Mouse (Mus musculus): Measurements from ENCODE around the gene Cyp4a12b.

DNA sequence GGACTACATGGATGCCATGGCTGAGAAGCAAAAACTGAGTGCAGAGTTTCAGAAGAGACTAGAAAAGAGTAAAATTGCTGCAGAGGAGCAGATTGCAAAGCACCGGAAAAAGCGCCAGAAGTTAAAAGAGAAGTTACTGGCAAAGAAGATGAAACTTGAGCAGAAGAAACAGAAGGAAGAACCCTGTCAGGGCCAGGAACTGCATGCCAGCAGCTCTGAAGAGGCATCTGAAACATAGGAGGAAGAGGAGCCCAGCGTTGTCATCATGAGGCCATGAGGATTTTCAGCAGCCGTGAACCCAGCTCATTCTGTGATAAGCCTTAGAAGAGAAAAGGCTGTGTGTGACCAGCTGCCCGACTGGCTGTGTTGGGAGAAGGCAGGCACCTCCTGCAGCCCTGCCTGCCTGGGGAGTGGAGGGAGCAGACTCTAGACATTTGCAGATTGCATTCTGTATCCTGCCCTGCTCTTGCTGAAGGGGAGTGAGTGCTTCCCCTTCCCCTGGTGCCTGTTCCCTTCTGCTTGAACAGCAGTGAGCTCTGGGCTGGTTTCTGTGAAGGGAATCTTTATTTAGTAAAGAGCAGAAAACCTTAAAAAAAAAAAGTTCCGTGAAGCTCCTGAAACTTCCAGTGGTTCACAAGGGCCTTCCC, 69.7 kb downstream of the Cyp4a12b start:
- TF ChIP-seq CTCF (IDR thresholded peaks at IDR 0.05; ENCODE audit: control insufficient read depth, insufficient read depth, low read length), result no peak
- no peak for TF ChIP-seq POLR2A (IDR thresholded peaks at IDR 0.05; ENCODE audit: borderline replicate concordance, control insufficient read depth, low read depth, low read length)
